Mouse (Mus musculus) heart, postnatal 14 days (tissue): ENCODE results near the gene Cipc. TPM values are rescaled to one million over a fixed set of nuclear protein-coding genes. Genes with fewer than 3 reads are reported as not detected.

Experiments used
- DNase-seq, 2 experiments: peaks; one replicate each; pipeline ENCODE4 v3.0.0; 2021 to 2022
- intact Hi-C: fragments of 180-260 bp; cut with DNase I; formaldehyde crosslinking; loops from one replicate; pipeline ENCODE4 v1.15.1; 2025
- total RNA-seq, 2 experiments: library from RNA; stranded (reverse); gene quantifications; 2 replicates each; pipeline ENCODE4 v1.2.3; 2021

Cipc gene
- total RNA-seq, 2 experiments from 2014 or later = 44.2 to 45.6 TPM

GRCm38 (mm10) chr12:86958558-86958957, 11.7 kb downstream of the Cipc start:
- intact Hi-C loops = no loop called here
- no peak for DNase-seq

GRCm38 (mm10) chr12:86959661-86960060, 12.8 kb downstream of the Cipc start:
- no peak for DNase-seq
- intact Hi-C loops = no loop called here

GRCm38 (mm10) chr12:86960138-86960537, 13.3 kb downstream of the Cipc start:
- intact Hi-C loops = no loop called here
- DNase-seq = no peak

- no peak for DNase-seq
- intact Hi-C loops = no loop called here
These were observed 14.0 kb downstream of the Cipc start for GRCm38 (mm10) chr12:86960791-86961335.

- intact Hi-C loops = no loop called here
- DNase-seq = peak; percentile 67
These were observed 14.9 kb downstream of the Cipc start for GRCm38 (mm10) chr12:86961589-86962344.

- DNase-seq = no peak
- intact Hi-C loops = no loop called here
These were observed 17.6 kb downstream of the Cipc start for GRCm38 (mm10) chr12:86964278-86965057.

GRCm38 (mm10) chr12:86965237-86965799, 18.5 kb downstream of the Cipc start:
- intact Hi-C loops = no loop called here
- DNase-seq = no peak

GRCm38 (mm10) chr12:86968468-86969219, 21.8 kb downstream of the Cipc start:
- intact Hi-C loops = no loop called here
- no peak for DNase-seq

- DNase-seq = no peak
- intact Hi-C loops = no loop called here
These were observed 22.4 kb downstream of the Cipc start for GRCm38 (mm10) chr12:86969220-86969601.

- no peak for DNase-seq
- intact Hi-C loops = no loop called here
These were observed 24.2 kb downstream of the Cipc start for GRCm38 (mm10) chr12:86971089-86971488.

GRCm38 (mm10) chr12:86973216-86973615, 26.4 kb downstream of the Cipc start:
- DNase-seq = peak; percentile 60 to 63
- intact Hi-C loops = no loop called here

- intact Hi-C loops = loop anchor here (1.0 kb wide), 1 partner anchor 204 kb away; no protein-coding TSS in a partner anchor
- DNase-seq = no peak
These were observed 26.9 kb downstream of the Cipc start for GRCm38 (mm10) chr12:86973706-86974105.

- intact Hi-C loops = loop anchor here (1.0 kb wide), 1 partner anchor 205 kb away; no protein-coding TSS in a partner anchor
- DNase-seq = peak; percentile 84 to 90
These were observed 27.8 kb downstream of the Cipc start for GRCm38 (mm10) chr12:86974387-86975288.

GRCm38 (mm10) chr12:86975761-86976160, 28.9 kb downstream of the Cipc start:
- DNase-seq = no peak
- intact Hi-C loops = no loop called here

GRCm38 (mm10) chr12:86976511-86977168, 29.8 kb downstream of the Cipc start:
- intact Hi-C loops = no loop called here

GRCm38 (mm10) chr12:86977833-86978232, 31.0 kb downstream of the Cipc start:
- intact Hi-C loops = no loop called here

More at GRCm38 (mm10) chr12:86976511-86977168, 29.8 kb downstream of the Cipc start:
- no peak for DNase-seq

GRCm38 (mm10) chr12:86981180-86981579, 34.3 kb downstream of the Cipc start:
- intact Hi-C loops = loop anchor here (5.0 kb wide), 1 partner anchor 71 kb away; no protein-coding TSS in a partner anchor
- DNase-seq = no peak

More at GRCm38 (mm10) chr12:86977833-86978232, 31.0 kb downstream of the Cipc start:
- peak; percentile 24 to 31 for DNase-seq

GRCm38 (mm10) chr12:86983470-86984193, 36.8 kb downstream of the Cipc start:
- DNase-seq = peak; percentile 69 to 79
- intact Hi-C loops = loop anchor here (5.0 kb wide), 1 partner anchor 69 kb away; no protein-coding TSS in a partner anchor
